Mouse (Mus musculus): ENCODE data around the gene Panx3.

Gene Panx3

GRCm38 (mm10) chr9:37669115-37669514, at the start of gene Panx3:
Gene Panx3 (minus strand): TSS chr9:37669235.
- no peak for DNase-seq (ENCODE audit: low spot score in 2 of 2)

- DNase-seq (ENCODE audit: low spot score in 2 of 2): no peak
These were observed 47.1 kb upstream of the Panx3 start, which contains the start of gene Olfr160 for GRCm38 (mm10) chr9:37716150-37716549. Gene Olfr160 (minus strand): TSS chr9:37716250.

GRCm38 (mm10) chr9:37689970-37690686, 21.1 kb upstream of the Panx3 start:
- no peak for DNase-seq (ENCODE audit: low spot score in 2 of 2)

- no peak for DNase-seq (ENCODE audit: low spot score in 2 of 2)
These were observed 18.9 kb upstream of the Panx3 start for GRCm38 (mm10) chr9:37687941-37688303.

GRCm38 (mm10) chr9:37687288-37687940, 18.4 kb upstream of the Panx3 start:
- no peak for DNase-seq (ENCODE audit: low spot score in 2 of 2)

- no peak for DNase-seq (ENCODE audit: low spot score in 2 of 2)
These were observed 12.1 kb upstream of the Panx3 start for GRCm38 (mm10) chr9:37681123-37681522.

GRCm38 (mm10) chr9:37675287-37675686, 6.3 kb upstream of the Panx3 start:
- DNase-seq (ENCODE audit: low spot score in 2 of 2): no peak

- no peak for DNase-seq (ENCODE audit: low spot score in 2 of 2)
These were observed 1.2 kb upstream of the Panx3 start for GRCm38 (mm10) chr9:37670261-37670660.

GRCm38 (mm10) chr9:37669678-37670077, 643 bp upstream of the Panx3 start:
- no peak for DNase-seq (ENCODE audit: low spot score in 2 of 2)

- DNase-seq (ENCODE audit: low spot score in 2 of 2): no peak
These were observed 3.0 kb downstream of the Panx3 start for GRCm38 (mm10) chr9:37666045-37666444.

DNA sequence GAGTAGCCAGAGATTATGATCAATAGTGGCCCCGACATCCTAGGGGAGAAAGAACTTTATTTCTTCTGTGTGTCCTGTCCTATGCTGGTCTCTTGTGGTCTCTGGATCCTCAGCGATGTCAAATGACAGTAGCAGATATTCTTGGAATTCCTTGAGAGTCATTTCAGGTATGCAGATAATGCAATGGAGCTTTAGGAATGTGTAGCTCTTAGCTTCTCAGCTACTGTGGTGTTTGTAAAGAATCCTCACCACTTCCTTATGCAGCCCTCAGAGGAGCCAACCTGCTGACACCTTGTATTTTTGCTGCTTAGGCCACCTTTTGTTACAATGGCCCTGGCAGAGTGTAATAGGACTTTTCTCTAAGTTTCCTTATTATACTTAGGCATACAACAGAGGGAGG, 4.4 kb downstream of the Panx3 start:
- no peak for DNase-seq (ENCODE audit: low spot score in 2 of 2)

DNA sequence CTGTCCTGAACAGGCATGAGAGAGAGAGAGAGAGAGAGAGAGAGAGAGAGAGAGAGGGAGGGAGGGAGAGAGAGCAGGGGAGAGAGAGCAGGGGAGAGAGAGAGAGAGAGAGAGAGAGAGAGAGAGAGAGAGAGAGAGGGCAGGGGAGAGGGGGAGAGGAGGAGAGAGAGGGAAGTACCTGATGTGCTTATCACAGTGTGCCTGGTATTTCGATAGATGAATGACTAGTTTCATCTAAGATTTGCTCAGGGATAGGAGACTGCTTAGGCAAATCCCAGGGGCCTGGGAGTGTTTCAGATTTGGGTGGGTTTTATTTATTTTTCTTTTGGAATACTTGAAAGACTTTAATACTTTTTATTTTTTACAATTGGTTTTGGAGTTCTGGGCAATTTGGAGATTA, 5.8 kb downstream of the Panx3 start:
- no peak for DNase-seq (ENCODE audit: low spot score in 2 of 2)

DNA sequence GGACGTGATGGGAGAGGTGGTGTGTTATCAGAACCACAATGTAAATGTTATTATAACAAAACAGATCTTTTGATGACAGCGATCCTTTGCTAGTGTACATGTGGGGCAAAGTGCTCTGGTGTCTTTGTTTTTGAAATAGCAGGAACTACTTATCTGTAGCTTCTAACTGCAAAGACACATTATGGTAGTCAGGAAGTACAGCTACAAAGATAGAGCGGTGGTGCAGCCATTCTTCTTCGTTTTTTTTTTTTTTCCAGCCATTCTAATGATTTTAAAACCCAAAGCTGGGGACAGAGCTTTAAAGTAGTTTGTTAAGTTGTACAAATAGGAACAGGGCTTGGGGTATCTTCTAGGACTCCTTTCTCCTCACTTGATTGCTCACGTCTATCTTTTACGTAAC, 9.6 kb downstream of the Panx3 start:
- DNase-seq (ENCODE audit: low spot score in 2 of 2): no peak

GRCm38 (mm10) chr9:37656931-37657481, 12.0 kb downstream of the Panx3 start, which contains the start of gene Tbrg1:
Gene Tbrg1 (minus strand): TSS chr9:37657312.
- peak; percentile 68 to 85 for DNase-seq (ENCODE audit: low spot score in 2 of 2)

GRCm38 (mm10) chr9:37656439-37656881, 12.6 kb downstream of the Panx3 start:
- DNase-seq (ENCODE audit: low spot score in 2 of 2): peak in 1 of 2 experiments; percentile 59

- DNase-seq (ENCODE audit: low spot score in 2 of 2): no peak
These were observed 13.1 kb downstream of the Panx3 start for GRCm38 (mm10) chr9:37655961-37656360.

GRCm38 (mm10) chr9:37653836-37654235, 15.2 kb downstream of the Panx3 start:
- no peak for DNase-seq (ENCODE audit: low spot score in 2 of 2)

DNA sequence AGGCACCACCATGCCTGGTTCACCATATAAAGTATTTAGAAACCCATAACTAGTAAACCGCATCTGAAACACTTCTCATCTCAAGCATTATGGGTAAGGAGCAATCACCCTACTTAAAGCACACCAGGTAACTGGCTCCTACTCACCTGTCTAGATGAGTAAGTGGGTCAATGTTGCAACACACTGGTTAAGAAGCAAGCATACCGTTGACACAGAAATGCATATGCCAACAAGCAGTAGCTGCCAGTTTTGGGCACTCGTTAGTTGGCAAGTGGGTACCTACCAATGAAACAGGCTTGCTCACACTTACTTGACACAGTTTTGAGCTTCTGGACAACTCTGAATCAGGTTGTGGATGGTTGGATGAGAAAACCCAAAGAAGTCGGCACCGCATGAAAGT, 18.4 kb downstream of the Panx3 start:
- DNase-seq (ENCODE audit: low spot score in 2 of 2): no peak

- no peak for DNase-seq (ENCODE audit: low spot score in 2 of 2)
These were observed 22.8 kb downstream of the Panx3 start for GRCm38 (mm10) chr9:37646246-37646645.

DNA sequence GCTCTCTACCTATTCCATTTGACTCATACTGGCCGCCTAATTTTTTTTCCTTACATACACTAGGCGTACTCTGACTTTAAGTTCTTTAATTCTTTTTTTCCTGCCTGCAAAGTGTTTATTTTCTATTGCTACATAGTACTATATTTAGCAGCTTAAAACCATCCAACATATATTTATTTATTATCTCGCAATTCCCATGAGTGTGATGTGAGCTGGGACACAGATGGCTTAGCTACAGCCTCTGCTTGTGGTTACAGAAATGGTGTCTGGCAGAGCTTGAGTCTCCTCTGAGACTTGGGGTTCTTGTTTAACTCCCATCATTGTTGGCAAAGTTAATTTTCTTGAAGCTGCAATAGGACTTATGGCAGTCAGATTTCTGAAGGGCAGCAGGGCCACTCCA, 30.3 kb downstream of the Panx3 start:
- DNase-seq (ENCODE audit: low spot score in 2 of 2): no peak

DNA sequence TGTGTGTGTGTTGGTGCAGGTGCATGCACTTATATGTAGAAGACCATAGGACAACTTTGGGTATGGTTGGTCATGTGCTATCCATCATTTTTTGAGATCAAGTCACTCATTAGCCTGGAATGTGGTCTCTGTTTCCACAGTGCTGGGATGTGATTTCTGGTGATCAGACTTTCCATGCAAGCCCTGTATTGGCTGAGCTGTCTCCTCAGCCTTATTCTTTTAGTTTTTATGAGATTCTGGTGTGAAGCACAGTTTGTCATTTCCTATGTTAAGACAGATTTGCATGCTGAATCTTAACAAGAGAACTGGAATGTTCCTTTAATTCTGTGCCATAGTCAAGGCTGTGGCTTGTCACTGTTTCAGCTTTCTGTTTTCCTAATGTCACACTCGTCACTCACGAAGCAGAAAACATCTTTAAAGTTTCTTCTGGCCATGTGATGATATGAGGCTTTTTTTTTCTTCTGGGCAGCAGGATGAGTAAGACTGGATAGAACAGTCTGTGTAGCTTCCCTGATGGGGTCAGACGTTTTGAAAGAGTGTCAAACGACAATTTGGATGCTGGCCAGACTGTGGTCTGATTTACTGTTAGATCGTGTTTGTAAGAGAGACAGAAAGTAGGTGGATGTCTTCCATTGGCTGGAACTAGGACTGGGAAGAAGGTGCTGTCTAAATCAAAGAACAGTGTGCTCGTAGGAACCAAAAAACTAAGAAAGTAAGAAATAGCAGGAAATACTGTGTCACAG, 32.1 kb downstream of the Panx3 start:
- no peak for DNase-seq (ENCODE audit: low spot score in 2 of 2)

DNA sequence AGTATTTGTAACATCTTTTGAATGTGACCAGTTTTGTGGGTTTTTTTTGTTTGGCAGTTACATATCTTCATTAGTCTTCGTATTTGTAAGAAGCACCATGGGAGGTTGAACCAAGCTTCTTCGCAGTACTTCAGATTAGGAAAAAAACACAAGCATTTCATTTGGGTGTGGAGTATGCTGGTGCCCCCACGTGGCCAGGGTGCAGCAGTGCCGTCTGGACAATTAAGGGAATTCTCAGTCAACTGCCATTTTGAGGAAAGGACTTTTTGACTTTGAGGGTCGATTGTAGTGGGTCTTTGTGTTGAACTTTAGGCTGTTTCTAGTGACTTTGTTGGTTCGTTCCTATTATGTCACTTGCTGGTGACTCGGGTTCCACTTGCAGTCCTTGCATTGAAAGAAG, 32.7 kb downstream of the Panx3 start:
- peak; percentile 31 to 67 for DNase-seq (ENCODE audit: low spot score in 2 of 2)

Measured in spleen, postnatal 4 days (tissue).